Mouse (Mus musculus): Measurements from ENCODE around the gene Lgsn. TPM values are rescaled to one million over a fixed set of nuclear protein-coding genes. Genes with fewer than 3 reads are reported as not detected.

Lgsn gene
- polyA plus RNA-seq, 1 experiment = not detected

- DNase-seq = peak; percentile 80
- 5% methylated on average over 7 of the region's 7 CpGs for whole genome bisulfite sequencing
- no peaks in the 10 kb centered on the region for H3K27me3 ChIP-seq (replicated peaks; ENCODE audit: control insufficient read depth, insufficient read depth, low read length)
- H3K4me1 ChIP-seq (ENCODE audit: control insufficient read depth, insufficient read depth, low read length) = no peaks in the 10 kb centered on the region
- TF ChIP-seq POLR2A (IDR thresholded peaks at IDR 0.05; ENCODE audit: low read depth, low read length) = no peak
- TF ChIP-seq CTCF (conservative IDR thresholded peaks at IDR 0.05; ENCODE audit: insufficient read depth, insufficient read length, low read depth, low read length) = peak; percentile 90
- no peaks in the 10 kb centered on the region for H3K36me3 ChIP-seq (ENCODE audit: control insufficient read depth, insufficient read depth, low read length)
- no peak overlapping the region for H3K4me3 ChIP-seq (ENCODE audit: insufficient read depth, low read depth, low read length)
- H3K27ac ChIP-seq (ENCODE audit: insufficient read depth, low read depth, low read length) = no peak overlapping the region
Observed at GRCm38 (mm10) chr1:31153793-31154349, 22.3 kb upstream of the Lgsn start.

GRCm38 (mm10) chr1:31156185-31156584, 20.0 kb upstream of the Lgsn start:
- no peak for TF ChIP-seq CTCF (conservative IDR thresholded peaks at IDR 0.05; ENCODE audit: insufficient read depth, insufficient read length, low read depth, low read length)
- TF ChIP-seq POLR2A (IDR thresholded peaks at IDR 0.05; ENCODE audit: low read depth, low read length) = no peak
- no peak overlapping the region for H3K4me3 ChIP-seq (ENCODE audit: insufficient read depth, low read depth, low read length)
- no peaks in the 10 kb centered on the region for H3K27me3 ChIP-seq (replicated peaks; ENCODE audit: control insufficient read depth, insufficient read depth, low read length)
- no peaks in the 10 kb centered on the region for H3K4me1 ChIP-seq (ENCODE audit: control insufficient read depth, insufficient read depth, low read length)
- H3K27ac ChIP-seq (ENCODE audit: insufficient read depth, low read depth, low read length) = no peak overlapping the region
- 86% methylated on average over 2 of the region's 2 CpGs for WGBS
- DNase-seq = no peak
- no peaks in the 10 kb centered on the region for H3K36me3 ChIP-seq (ENCODE audit: control insufficient read depth, insufficient read depth, low read length)

GRCm38 (mm10) chr1:31156884-31157283, 19.3 kb upstream of the Lgsn start:
- Histone ChIP-seq H3K36me3 (ENCODE audit: control insufficient read depth, insufficient read depth, low read length) (no peaks in the 10 kb centered on the region), H3K4me1 (ENCODE audit: control insufficient read depth, insufficient read depth, low read length) (no peaks in the 10 kb centered on the region), H3K27me3 (replicated peaks; ENCODE audit: control insufficient read depth, insufficient read depth, low read length) (no peaks in the 10 kb centered on the region), H3K27ac (ENCODE audit: insufficient read depth, low read depth, low read length) (no peak overlapping the region), H3K4me3 (ENCODE audit: insufficient read depth, low read depth, low read length) (no peak overlapping the region)
- WGBS = 35% methylated on average over 2 of the region's 2 CpGs
- TF ChIP-seq CTCF (conservative IDR thresholded peaks at IDR 0.05; ENCODE audit: insufficient read depth, insufficient read length, low read depth, low read length) (no peak), POLR2A (IDR thresholded peaks at IDR 0.05; ENCODE audit: low read depth, low read length) (no peak)
- DNase-seq = peak; percentile 47

GRCm38 (mm10) chr1:31164527-31165189, 11.5 kb upstream of the Lgsn start:
- Histone ChIP-seq H3K4me3 (ENCODE audit: insufficient read depth, low read depth, low read length) (no peak overlapping the region), H3K36me3 (ENCODE audit: control insufficient read depth, insufficient read depth, low read length) (no peaks in the 10 kb centered on the region), H3K27me3 (replicated peaks; ENCODE audit: control insufficient read depth, insufficient read depth, low read length) (no peaks in the 10 kb centered on the region), H3K27ac (ENCODE audit: insufficient read depth, low read depth, low read length) (no peak overlapping the region), H3K4me1 (ENCODE audit: control insufficient read depth, insufficient read depth, low read length) (no peaks in the 10 kb centered on the region)
- DNase-seq = no peak
- TF ChIP-seq CTCF (conservative IDR thresholded peaks at IDR 0.05; ENCODE audit: insufficient read depth, insufficient read length, low read depth, low read length) = no peak
- WGBS = 45% methylated on average over 18 of the region's 18 CpGs

GRCm38 (mm10) chr1:31165326-31166121, 10.7 kb upstream of the Lgsn start:
- 79% methylated on average over 7 of the region's 7 CpGs for WGBS
- no peaks in the 10 kb centered on the region for H3K36me3 ChIP-seq (ENCODE audit: control insufficient read depth, insufficient read depth, low read length)
- no peak for DNase-seq
- H3K4me3 ChIP-seq (ENCODE audit: insufficient read depth, low read depth, low read length) = no peak overlapping the region
- no peak for TF ChIP-seq POLR2A (IDR thresholded peaks at IDR 0.05; ENCODE audit: low read depth, low read length)
- TF ChIP-seq CTCF (conservative IDR thresholded peaks at IDR 0.05; ENCODE audit: insufficient read depth, insufficient read length, low read depth, low read length) = no peak
- no peaks in the 10 kb centered on the region for H3K27me3 ChIP-seq (replicated peaks; ENCODE audit: control insufficient read depth, insufficient read depth, low read length)
- H3K27ac ChIP-seq (ENCODE audit: insufficient read depth, low read depth, low read length) = no peak overlapping the region
- H3K4me1 ChIP-seq (ENCODE audit: control insufficient read depth, insufficient read depth, low read length) = no peaks in the 10 kb centered on the region

GRCm38 (mm10) chr1:31175401-31175800, 800 bp upstream of the Lgsn start:
- no peak for DNase-seq
- H3K27me3 ChIP-seq (replicated peaks; ENCODE audit: control insufficient read depth, insufficient read depth, low read length) = no peaks in the 10 kb centered on the region
- TF ChIP-seq CTCF (conservative IDR thresholded peaks at IDR 0.05; ENCODE audit: insufficient read depth, insufficient read length, low read depth, low read length) (no peak), POLR2A (IDR thresholded peaks at IDR 0.05; ENCODE audit: low read depth, low read length) (no peak)
- no peak overlapping the region for H3K27ac ChIP-seq (ENCODE audit: insufficient read depth, low read depth, low read length)
- WGBS = 81% methylated on average over 3 of the region's 3 CpGs
- H3K4me3 ChIP-seq (ENCODE audit: insufficient read depth, low read depth, low read length) = no peak overlapping the region
- H3K4me1 ChIP-seq (ENCODE audit: control insufficient read depth, insufficient read depth, low read length) = no peaks in the 10 kb centered on the region
- H3K36me3 ChIP-seq (ENCODE audit: control insufficient read depth, insufficient read depth, low read length) = no peaks in the 10 kb centered on the region

- WGBS = 51% methylated on average over 1 of the region's 1 CpGs
Observed at GRCm38 (mm10) chr1:31178264-31178663, 2.1 kb downstream of the Lgsn start.

More at GRCm38 (mm10) chr1:31178264-31178663, 2.1 kb downstream of the Lgsn start:
- Histone ChIP-seq H3K27ac (ENCODE audit: insufficient read depth, low read depth, low read length) (no peak overlapping the region), H3K4me3 (ENCODE audit: insufficient read depth, low read depth, low read length) (no peak overlapping the region), H3K27me3 (replicated peaks; ENCODE audit: control insufficient read depth, insufficient read depth, low read length) (no peaks in the 10 kb centered on the region), H3K36me3 (ENCODE audit: control insufficient read depth, insufficient read depth, low read length) (no peaks in the 10 kb centered on the region), H3K4me1 (ENCODE audit: control insufficient read depth, insufficient read depth, low read length) (no peaks in the 10 kb centered on the region)
- DNase-seq = no peak
- TF ChIP-seq CTCF (conservative IDR thresholded peaks at IDR 0.05; ENCODE audit: insufficient read depth, insufficient read length, low read depth, low read length) = no peak
- no peak for TF ChIP-seq POLR2A (IDR thresholded peaks at IDR 0.05; ENCODE audit: low read depth, low read length)
